Mouse (Mus musculus) CD4-positive, CD25-positive, alpha-beta regulatory T cell, adult 4 months (primary cell): ENCODE results near the gene Atp13a1. TPM values are rescaled to one million over a fixed set of nuclear protein-coding genes. Genes with fewer than 3 reads are reported as not detected.

Source experiments
- ATAC-seq: one replicate; pipeline ENCODE4 v1.8.0; 2017
- polyA plus RNA-seq, 2 experiments: library from polyadenylated mRNA; unstranded; fragments of 100-300 nt; shearing (Covaris generic); gene quantifications; one replicate each; pipeline ENCODE4 v1.2.1; 2017

Gene Atp13a1
- polyA plus RNA-seq, 2 experiments from 2014 or later: 20.4 to 28.0 TPM

DNA sequence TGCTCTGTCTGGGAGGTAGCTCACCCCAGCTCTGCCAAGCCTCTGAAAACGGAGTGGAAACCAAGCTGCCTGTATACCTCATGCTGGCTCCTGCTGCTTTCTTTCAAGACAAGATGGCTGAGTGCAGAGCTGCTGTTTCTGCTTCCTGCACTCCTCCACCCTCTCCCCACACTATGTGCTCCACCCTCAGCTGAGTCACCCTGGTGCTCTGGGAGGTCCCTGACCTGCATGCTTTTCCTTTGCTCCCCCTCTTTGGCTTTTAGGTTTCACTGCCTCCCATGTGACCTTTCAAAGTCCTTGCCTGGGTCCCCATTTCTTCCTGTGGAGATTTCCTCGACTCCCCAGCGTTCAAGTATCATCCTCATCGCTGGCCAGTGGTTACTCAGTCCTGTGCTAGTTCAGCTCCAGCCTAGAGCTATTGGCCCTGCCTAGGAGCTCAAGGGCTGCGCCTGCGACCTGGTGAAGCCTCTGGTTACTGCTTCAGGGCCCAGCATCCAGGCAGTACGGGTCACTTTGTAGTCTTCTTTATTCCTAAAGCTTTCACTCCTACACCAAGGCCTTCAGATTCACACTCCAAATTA lies 60.1 kb downstream of the Atp13a1 start:
- ATAC-seq: no peak

- no peak for ATAC-seq
Measured at GRCm38 (mm10) chr8:69853869-69854268, 62.9 kb downstream of the Atp13a1 start.

Other genes with a start within 250 kb of the Atp13a1 start
- gene Zfp868, start 165.6 kb upstream of the Atp13a1 start, polyA plus RNA-seq: 10 to 100 TPM; 34.9 to 47.5 TPM
- under 1 TPM; 0.89 to 0.95 TPM for gene Zfp964, start 136.7 kb upstream of the Atp13a1 start, polyA plus RNA-seq
- 10 to 100 TPM; 49.1 to 73.3 TPM for gene Zfp869, start 80.4 kb upstream of the Atp13a1 start, polyA plus RNA-seq
- gene Zfp963, start 41.2 kb upstream of the Atp13a1 start, polyA plus RNA-seq: 1 to 10 TPM; 6.8 to 8.1 TPM
- gene Gm20422, start 16.3 kb upstream of the Atp13a1 start, polyA plus RNA-seq: 1 to 10 TPM; 2.1 to 3.2 TPM
- 10 to 100 TPM; 16.4 to 23.9 TPM for gene Zfp866, start within 50 bp of the Atp13a1 start, polyA plus RNA-seq
- gene Gmip, start 17.5 kb downstream of the Atp13a1 start, polyA plus RNA-seq: 100 to 1,000 TPM in 1 of 2 experiments, 10 to 100 TPM in 1; 71.9 to 150 TPM
- gene Lpar2, start 31.3 kb downstream of the Atp13a1 start, polyA plus RNA-seq: under 1 TPM; 0.74 to 0.75 TPM
- 10 to 100 TPM; 10.2 to 17.1 TPM for gene Pbx4, start 41.3 kb downstream of the Atp13a1 start, polyA plus RNA-seq
- gene Cilp2, start 96.5 kb downstream of the Atp13a1 start, polyA plus RNA-seq: not detected
- under 1 TPM in 1 of 2 experiments, not detected in 1; 0.24 TPM for gene Tssk6, start 111.0 kb downstream of the Atp13a1 start, polyA plus RNA-seq
- 100 to 1,000 TPM; 184 to 253 TPM for gene Ndufa13, start 111.4 kb downstream of the Atp13a1 start, polyA plus RNA-seq
- 1 to 10 TPM in 1 of 2 experiments, under 1 TPM in 1; 0.91 to 1.6 TPM for gene Yjefn3, start 111.5 kb downstream of the Atp13a1 start, polyA plus RNA-seq
- gene Gatad2a, start 205.2 kb downstream of the Atp13a1 start, polyA plus RNA-seq: 10 to 100 TPM; 17.4 to 21.6 TPM